Mouse (Mus musculus): ENCODE data around the gene Gm3435.
"Not testable (repeated sequence)": the region's sequence is repeated elsewhere in the genome, so short reads cannot be mapped to it uniquely, and the experiment has no call there.

DNA sequence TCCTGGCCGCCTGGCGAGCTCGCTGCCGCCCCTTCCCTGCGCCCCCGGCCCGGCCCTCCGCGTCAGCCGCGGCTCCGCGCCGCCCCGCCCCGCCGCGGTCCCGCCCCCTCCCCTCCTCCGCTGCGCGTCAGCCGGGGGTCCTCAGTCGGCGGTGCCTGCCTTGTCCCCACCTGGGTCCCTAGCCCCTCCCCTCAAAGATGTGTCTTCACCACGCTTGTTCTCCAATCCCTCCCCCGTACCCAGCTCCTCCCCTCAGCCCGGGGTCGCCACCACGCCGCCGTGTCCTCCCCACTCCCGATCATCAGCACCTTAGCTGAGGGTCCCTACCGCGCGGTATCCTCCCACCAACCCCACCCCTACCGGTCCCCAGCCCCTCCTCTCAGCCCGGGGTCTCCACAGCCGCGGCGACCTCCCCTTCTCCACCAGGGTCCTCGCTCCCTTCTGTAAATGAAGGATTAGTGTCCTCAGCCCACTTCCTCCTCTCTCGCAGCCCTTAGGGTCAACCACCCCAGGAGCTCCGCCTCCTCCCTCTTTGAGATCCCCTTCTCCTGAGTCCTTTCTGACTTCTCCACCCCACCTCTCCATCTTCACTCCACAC is 48.3 kb upstream of the Gm3435 start:
- not testable (repeated sequence) for TF ChIP-seq POLR2A, CTCF (IDR thresholded peaks at IDR 0.05; ENCODE audit: extremely low read depth, insufficient read depth, low read length)
